Mouse (Mus musculus): ENCODE measurements around the gene Bod1l. TPM values are rescaled to one million over a fixed set of nuclear protein-coding genes. Genes with fewer than 3 reads are reported as not detected.

The Bod1l gene
- total RNA-seq (2021) = 10 to 100 TPM; 19.4 to 21.9 TPM
- long read RNA-seq, experiment 1, partial matches to known transcripts = 4 of 5 reads
- long read RNA-seq, experiment 1, other reads (novel, unspliced or antisense) = 1 of 5 reads
- long read RNA-seq, experiment 2, partial matches to known transcripts = 5 of 7 reads
- long read RNA-seq, experiment 2, other reads (novel, unspliced or antisense) = 2 of 7 reads

- DNase-seq (ENCODE audit: low spot score in 2 of 2) = peak; percentile 93 to 96
Measured at GRCm38 (mm10) chr5:41844147-41844529, at the start of gene Bod1l. Gene Bod1l (minus strand): TSS chr5:41844315.

GRCm38 (mm10) chr5:41893351-41893750, 49.2 kb upstream of the Bod1l start:
- DNase-seq (ENCODE audit: low spot score in 2 of 2) = no peak

GRCm38 (mm10) chr5:41890871-41891270, 46.8 kb upstream of the Bod1l start:
- DNase-seq (ENCODE audit: low spot score in 2 of 2) = no peak

GRCm38 (mm10) chr5:41889245-41889849, 45.2 kb upstream of the Bod1l start:
- no peak for DNase-seq (ENCODE audit: low spot score in 2 of 2)

GRCm38 (mm10) chr5:41888834-41889233, 44.7 kb upstream of the Bod1l start:
- no peak for DNase-seq (ENCODE audit: low spot score in 2 of 2)

- DNase-seq (ENCODE audit: low spot score in 2 of 2) = peak; percentile 33 to 54
Measured at GRCm38 (mm10) chr5:41887738-41888137, 43.6 kb upstream of the Bod1l start.

- DNase-seq (ENCODE audit: low spot score in 2 of 2) = peak in 1 of 2 experiments; percentile 59
Measured at GRCm38 (mm10) chr5:41884563-41884962, 40.4 kb upstream of the Bod1l start.

- no peak for DNase-seq (ENCODE audit: low spot score in 2 of 2)
Measured at GRCm38 (mm10) chr5:41871164-41871563, 27.0 kb upstream of the Bod1l start.

GRCm38 (mm10) chr5:41855781-41856180, 11.7 kb upstream of the Bod1l start:
- DNase-seq (ENCODE audit: low spot score in 2 of 2) = no peak

- DNase-seq (ENCODE audit: low spot score in 2 of 2) = no peak
Measured at GRCm38 (mm10) chr5:41845558-41845937, 1.4 kb upstream of the Bod1l start.

- peak in 1 of 2 experiments; percentile 21 for DNase-seq (ENCODE audit: low spot score in 2 of 2)
Measured at GRCm38 (mm10) chr5:41844820-41845557, 874 bp upstream of the Bod1l start.

- DNase-seq (ENCODE audit: low spot score in 2 of 2) = no peak
Measured at GRCm38 (mm10) chr5:41843419-41844146, 532 bp downstream of the Bod1l start.

- DNase-seq (ENCODE audit: low spot score in 2 of 2) = peak in 1 of 2 experiments; percentile 25
Measured at GRCm38 (mm10) chr5:41842681-41843080, 1.4 kb downstream of the Bod1l start.

- no peak for DNase-seq (ENCODE audit: low spot score in 2 of 2)
Measured at GRCm38 (mm10) chr5:41841735-41842134, 2.4 kb downstream of the Bod1l start.

GRCm38 (mm10) chr5:41830100-41830499, 14.0 kb downstream of the Bod1l start:
- DNase-seq (ENCODE audit: low spot score in 2 of 2) = no peak

- DNase-seq (ENCODE audit: low spot score in 2 of 2) = no peak
Measured at GRCm38 (mm10) chr5:41821158-41821557, 23.0 kb downstream of the Bod1l start.

- DNase-seq (ENCODE audit: low spot score in 2 of 2) = no peak
Measured at GRCm38 (mm10) chr5:41820530-41820929, 23.6 kb downstream of the Bod1l start.

GRCm38 (mm10) chr5:41812516-41812915, 31.6 kb downstream of the Bod1l start:
- no peak for DNase-seq (ENCODE audit: low spot score in 2 of 2)

- no peak for DNase-seq (ENCODE audit: low spot score in 2 of 2)
Measured at GRCm38 (mm10) chr5:41811279-41811678, 32.8 kb downstream of the Bod1l start.

- no peak for DNase-seq (ENCODE audit: low spot score in 2 of 2)
Measured at GRCm38 (mm10) chr5:41807383-41807782, 36.7 kb downstream of the Bod1l start.

- DNase-seq (ENCODE audit: low spot score in 2 of 2) = no peak
Measured at GRCm38 (mm10) chr5:41806176-41806575, 37.9 kb downstream of the Bod1l start.

GRCm38 (mm10) chr5:41805085-41805484, 39.0 kb downstream of the Bod1l start:
- DNase-seq (ENCODE audit: low spot score in 2 of 2) = no peak

All from gastrocnemius, postnatal 4 days (tissue).